Mouse (Mus musculus) right cerebral cortex, postnatal 10 days (tissue): Measurements from ENCODE around the gene Acadvl.
"Not testable (repeated sequence)": the region's sequence is repeated elsewhere in the genome, so short reads cannot be mapped to it uniquely, and the experiment has no call there.

Source experiments
- DNase-seq, 2 experiments: peaks; one replicate each; pipeline ENCODE4 v3.0.0; 2021; ENCODE audit warnings: low spot score in 2 of 2

The Acadvl gene

GRCm38 (mm10) chr11:70028401-70029129, 13.4 kb upstream of the Acadvl start:
- no peak for DNase-seq

- peak; percentile 63 to 72 for DNase-seq
Measured at GRCm38 (mm10) chr11:70027397-70027796, 12.2 kb upstream of the Acadvl start.

GRCm38 (mm10) chr11:70026689-70027088, 11.5 kb upstream of the Acadvl start:
- peak; percentile 63 to 74 for DNase-seq

- no peak for DNase-seq
Measured at GRCm38 (mm10) chr11:70024151-70024514, 8.9 kb upstream of the Acadvl start.

GRCm38 (mm10) chr11:70023481-70024150, 8.4 kb upstream of the Acadvl start:
- peak in 1 of 2 experiments; percentile 69 for DNase-seq

GRCm38 (mm10) chr11:70021264-70022132, 6.3 kb upstream of the Acadvl start:
- peak; percentile 99 for DNase-seq

GRCm38 (mm10) chr11:70020731-70021263, 5.6 kb upstream of the Acadvl start:
- DNase-seq, result peak; percentile 83 to 90

GRCm38 (mm10) chr11:70020022-70020631, 4.9 kb upstream of the Acadvl start:
- peak; percentile 71 to 76 for DNase-seq

GRCm38 (mm10) chr11:70019495-70020021, 4.3 kb upstream of the Acadvl start:
- DNase-seq, result no peak

GRCm38 (mm10) chr11:70018131-70018990, 3.1 kb upstream of the Acadvl start:
- DNase-seq, result peak; percentile 89 to 92

GRCm38 (mm10) chr11:70017199-70017767, 2.1 kb upstream of the Acadvl start:
- no peak for DNase-seq

- DNase-seq, result no peak
Measured at GRCm38 (mm10) chr11:70016669-70017068, 1.5 kb upstream of the Acadvl start, which contains the start of gene Dlg4. Gene Dlg4 (plus strand): TSS chr11:70016942.

GRCm38 (mm10) chr11:70016177-70016576, 966 bp upstream of the Acadvl start:
- not testable (repeated sequence) for DNase-seq

GRCm38 (mm10) chr11:70015677-70016076, 466 bp upstream of the Acadvl start:
- no peak for DNase-seq

- no peak for DNase-seq
Measured at GRCm38 (mm10) chr11:70014051-70014450, 1.2 kb downstream of the Acadvl start.

- no peak for DNase-seq
Measured at GRCm38 (mm10) chr11:70013408-70013807, 1.8 kb downstream of the Acadvl start.

GRCm38 (mm10) chr11:70012931-70013330, 2.3 kb downstream of the Acadvl start:
- DNase-seq, result no peak

- no peak for DNase-seq
Measured at GRCm38 (mm10) chr11:70010961-70011360, 4.2 kb downstream of the Acadvl start.

GRCm38 (mm10) chr11:70010548-70010947, 4.7 kb downstream of the Acadvl start:
- no peak for DNase-seq

- DNase-seq, result no peak
Measured at GRCm38 (mm10) chr11:70010033-70010432, 5.2 kb downstream of the Acadvl start.
